ENCODE assay signal across 9 mouse cellular contexts in genomic region chr13:46005656-46006055, GRCm38 (mm10). TPM values are rescaled to one million over a fixed set of nuclear protein-coding genes. Genes with fewer than 3 reads are reported as not detected.
DNase-seq lines count a peak whose midpoint lies in the region; ATAC-seq and TF ChIP-seq lines count a peak whose summit lies in the region.
"Had no signal": no experiment of that assay in that cellular context is flagged by ENCODE, and none has a peak within 500 bp of the region (broad histone marks: within the 10 kb centered on the region; RNA-seq: fewer than 3 reads in every experiment).

No protein-coding gene starts in this region.

- no peaks in the 10 kb centered on the region for H3K27me3 ChIP-seq in hindbrain, embryonic 16.5 days (replicated peaks; ENCODE audit: control insufficient read depth, insufficient read depth, low read length)
- no peaks in the 10 kb centered on the region for H3K27me3 ChIP-seq in neural tube, embryonic 14.5 days (ENCODE audit: control insufficient read depth, insufficient read depth, low read length)

- H3K4me1 ChIP-seq in hindbrain, embryonic 16.5 days (ENCODE audit: control insufficient read depth, insufficient read depth, low read depth, low read length), result peaks cover 22% of the 10 kb centered on the region
- peaks cover 22% of the 10 kb centered on the region for H3K4me1 ChIP-seq in neural tube, embryonic 14.5 days (ENCODE audit: control insufficient read depth, insufficient read depth, low read length)

- WGBS in hindbrain, embryonic 16.5 days, result 58% methylated on average over 7 of the region's 7 CpGs
- 71% methylated on average over 7 of the region's 7 CpGs for WGBS in neural tube, embryonic 14.5 days

- ATAC-seq in hindbrain, embryonic 16.5 days, result no peak
- no peak for ATAC-seq in neural tube, embryonic 14.5 days (ENCODE audit: low read depth)

- no peaks in the 10 kb centered on the region for H3K36me3 ChIP-seq in hindbrain, embryonic 16.5 days (ENCODE audit: control insufficient read depth, insufficient read depth, low read length)
- H3K36me3 ChIP-seq in neural tube, embryonic 14.5 days (ENCODE audit: control insufficient read depth, insufficient read depth, low read length), result no peaks in the 10 kb centered on the region
- H3K36me3 ChIP-seq: G1E had no signal

- H3K4me3 ChIP-seq in layer of hippocampus, adult 2 months, result no peak overlapping the region
- no peak overlapping the region for H3K4me3 ChIP-seq in hindbrain, embryonic 16.5 days (ENCODE audit: low read length)
- no peak overlapping the region for H3K4me3 ChIP-seq in neural tube, embryonic 14.5 days (ENCODE audit: low read depth, low read length)

- peak; percentile 75 for DNase-seq in heart, adult 11 months
- DNase-seq in heart, adult 9 months (ENCODE audit: low spot score in 2 of 2), result no peak
- DNase-seq in layer of hippocampus, adult 2 months (ENCODE audit: low spot score in 2 of 2), result no peak
- DNase-seq in layer of hippocampus, postnatal 10 days (ENCODE audit: low spot score in 2 of 2), result no peak
- no peak for DNase-seq in yolk sac, embryonic 10.5 days (ENCODE audit: low spot score)
- DNase-seq in right cerebral cortex, postnatal 14 days, result no peak

- peak overlapping the region; percentile 17; the same call in 1 of the 2 replicates for H3K9ac ChIP-seq in hindbrain, embryonic 16.5 days (ENCODE audit: low read depth, low read length)
- peak overlapping the region; percentile 13; the same call in 1 of the 2 replicates for H3K9ac ChIP-seq in neural tube, embryonic 14.5 days (replicated peaks; ENCODE audit: low read depth, low read length)

- H3K27ac ChIP-seq in layer of hippocampus, adult 2 months, result peak overlapping the region; percentile 21; the same call in 1 of the 2 replicates
- peak overlapping the region; percentile 50 for H3K27ac ChIP-seq in hindbrain, embryonic 16.5 days (ENCODE audit: low read depth, low read length)
- H3K27ac ChIP-seq in neural tube, embryonic 14.5 days (ENCODE audit: low read depth, low read length), result peak overlapping the region; percentile 36; the same call in 1 of the 2 replicates

- H3K9me3 ChIP-seq in hindbrain, embryonic 16.5 days (ENCODE audit: control insufficient read depth, low read length), result no peaks in the 10 kb centered on the region
- no peaks in the 10 kb centered on the region for H3K9me3 ChIP-seq in neural tube, embryonic 14.5 days (ENCODE audit: control insufficient read depth, low read length)
- H3K9me3 ChIP-seq: G1E had no signal

- H3K4me2 ChIP-seq in hindbrain, embryonic 16.5 days (ENCODE audit: low read length), result peak overlapping the region; percentile 38
- no peak overlapping the region for H3K4me2 ChIP-seq in neural tube, embryonic 14.5 days (ENCODE audit: low read depth, low read length)

- no peak for TF ChIP-seq CTCF in layer of hippocampus, adult 2 months (conservative IDR thresholded peaks at IDR 0.05)

RNA-seq across cellular contexts. Expression of gene Atxn1, which starts 40.8 kb away (rescaled TPM):
- total RNA-seq in layer of hippocampus, adult 2 months (2021), result 100 to 1,000 TPM; 128 to 131 TPM
- total RNA-seq in layer of hippocampus, postnatal 10 days (2021), result 10 to 100 TPM; 90.8 to 94.3 TPM
- 7.5 and 8.3 TPM in 2 replicates for polyA plus RNA-seq in hindbrain, embryonic 16.5 days (2015; fragmentation: Nextera tagmentation; extraction: Ambion mirVana)
- 7.5 and 9.4 TPM in 2 replicates for polyA plus RNA-seq in neural tube, embryonic 14.5 days (2014; fragmentation: Nextera tagmentation; extraction: Ambion mirVana)
